Mouse (Mus musculus): ENCODE measurements around the gene Acnat2. TPM values are rescaled to one million over a fixed set of nuclear protein-coding genes. Genes with fewer than 3 reads are reported as not detected.
"Not testable (repeated sequence)": the region's sequence is repeated elsewhere in the genome, so short reads cannot be mapped to it uniquely, and the experiment has no call there.

Acnat2 gene
- polyA plus RNA-seq, 1 experiment from 2014 or later: not detected

DNA sequence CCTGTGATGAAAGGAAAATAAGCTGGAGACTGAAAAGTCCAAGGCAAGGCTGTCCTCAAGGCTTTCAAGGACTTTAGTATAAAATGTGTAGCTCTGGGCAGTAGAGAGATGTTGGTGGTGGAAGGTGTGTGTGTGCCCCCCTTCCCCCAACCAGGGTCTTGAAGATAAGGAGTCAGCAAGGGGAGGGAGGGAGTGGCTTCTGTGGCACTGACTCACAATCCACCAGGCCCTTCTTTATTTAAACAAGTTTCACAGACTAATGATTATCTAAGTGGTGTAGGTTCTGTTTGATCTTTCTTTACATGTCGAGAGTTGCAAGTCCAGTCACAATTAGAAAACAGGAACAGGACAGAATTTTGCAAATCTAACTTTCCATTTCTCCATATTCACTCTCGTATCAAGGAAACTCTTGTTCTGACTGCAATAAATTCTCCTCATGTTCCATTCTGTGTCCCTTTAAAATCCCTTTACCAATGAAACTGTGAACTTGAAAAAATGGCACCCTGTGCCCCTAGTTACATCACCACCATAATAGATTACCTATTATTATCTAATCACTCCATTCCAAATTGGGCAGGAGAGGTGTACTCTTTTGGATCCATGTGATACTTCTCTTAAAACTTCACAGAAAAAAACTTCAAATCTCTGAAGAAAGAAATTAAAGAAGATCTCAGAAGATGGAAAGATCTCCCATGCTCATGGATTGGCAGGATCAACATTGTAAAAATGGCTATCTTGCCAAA, 24.2 kb downstream of the Acnat2 start:
- H3K27me3 ChIP-seq (ENCODE audit: control insufficient read depth, insufficient read depth, low read length); H3K4me2 ChIP-seq (ENCODE audit: low read length); H3K9me3 ChIP-seq (ENCODE audit: control insufficient read depth, low read length); H3K27ac ChIP-seq (replicated peaks in 1 of 2; ENCODE audit: control insufficient read depth in 1 of 2, insufficient read depth in 1 of 2, low read depth in 2 of 2, low read length in 2 of 2); ATAC-seq (ENCODE audit: insufficient number of reproducible peaks, insufficient read depth, low FRiP score, low read depth); H3K4me3 ChIP-seq (ENCODE audit: control insufficient read depth in 1 of 2, insufficient read depth in 1 of 2, low read depth in 1 of 2, low read length in 2 of 2); H3K9ac ChIP-seq (ENCODE audit: low read length); H3K36me3 ChIP-seq (ENCODE audit: control insufficient read depth, insufficient read depth, low read length); H3K4me1 ChIP-seq (ENCODE audit: control insufficient read depth in 2 of 2, insufficient read depth in 2 of 2, low read length in 2 of 2): not testable (repeated sequence)
- 52% methylated on average over 1 of the region's 2 CpGs for WGBS

- not testable (repeated sequence) for ATAC-seq (ENCODE audit: insufficient number of reproducible peaks, insufficient read depth, low FRiP score, low read depth); H3K27me3 ChIP-seq (ENCODE audit: control insufficient read depth, insufficient read depth, low read length); H3K36me3 ChIP-seq (ENCODE audit: control insufficient read depth, insufficient read depth, low read length); H3K9ac ChIP-seq (ENCODE audit: low read length); H3K4me3 ChIP-seq (ENCODE audit: control insufficient read depth in 1 of 2, insufficient read depth in 1 of 2, low read depth in 1 of 2, low read length in 2 of 2); H3K4me2 ChIP-seq (ENCODE audit: low read length); H3K4me1 ChIP-seq (ENCODE audit: control insufficient read depth in 2 of 2, insufficient read depth in 2 of 2, low read length in 2 of 2); H3K27ac ChIP-seq (replicated peaks in 1 of 2; ENCODE audit: control insufficient read depth in 1 of 2, insufficient read depth in 1 of 2, low read depth in 2 of 2, low read length in 2 of 2)
- WGBS: 72% methylated on average over 3 of the region's 3 CpGs
- H3K9me3 ChIP-seq (ENCODE audit: control insufficient read depth, low read length): peaks cover 15% of the 10 kb centered on the region; the same call in 1 of the 2 replicates
Observed at GRCm38 (mm10) chr4:49368046-49368445, 39.9 kb downstream of the Acnat2 start.

GRCm38 (mm10) chr4:49357097-49357496, 50.9 kb downstream of the Acnat2 start:
- Histone ChIP-seq H3K9me3 (ENCODE audit: control insufficient read depth, low read length) (no peaks in the 10 kb centered on the region), H3K27me3 (ENCODE audit: control insufficient read depth, insufficient read depth, low read length) (no peaks in the 10 kb centered on the region), H3K27ac (replicated peaks in 1 of 2; ENCODE audit: control insufficient read depth in 1 of 2, insufficient read depth in 1 of 2, low read depth in 2 of 2, low read length in 2 of 2) (no peak overlapping the region), H3K4me3 (ENCODE audit: control insufficient read depth in 1 of 2, insufficient read depth in 1 of 2, low read depth in 1 of 2, low read length in 2 of 2) (no peak overlapping the region), H3K4me1 (ENCODE audit: control insufficient read depth in 2 of 2, insufficient read depth in 2 of 2, low read length in 2 of 2) (no peaks in the 10 kb centered on the region), H3K9ac (ENCODE audit: low read length) (no peak overlapping the region), H3K36me3 (ENCODE audit: control insufficient read depth, insufficient read depth, low read length) (no peaks in the 10 kb centered on the region), H3K4me2 (ENCODE audit: low read length) (no peak overlapping the region)
- no peak for ATAC-seq (ENCODE audit: insufficient number of reproducible peaks, insufficient read depth, low FRiP score, low read depth)
- 70% methylated on average over 2 of the region's 2 CpGs for WGBS

DNA sequence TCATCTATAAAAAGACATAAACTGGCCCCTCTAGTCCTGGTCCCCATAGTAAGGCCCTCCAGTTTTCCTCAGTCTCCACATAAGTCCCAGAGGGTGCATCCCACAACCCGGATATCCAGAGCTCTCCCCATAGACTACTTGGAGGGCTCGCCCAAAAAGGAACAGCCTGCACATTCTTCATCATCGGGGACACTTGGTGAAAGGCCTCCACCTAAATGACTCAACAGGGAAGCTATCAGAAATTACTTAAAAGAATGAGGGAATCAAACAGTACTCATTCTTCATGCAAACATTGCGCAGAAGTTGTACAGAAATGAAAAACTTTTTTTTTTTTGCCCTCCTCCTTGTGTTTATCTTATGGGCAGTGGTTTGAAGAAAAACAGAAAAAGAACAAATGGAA, 57.5 kb downstream of the Acnat2 start:
- Histone ChIP-seq H3K4me1 (ENCODE audit: control insufficient read depth in 2 of 2, insufficient read depth in 2 of 2, low read length in 2 of 2) (no peaks in the 10 kb centered on the region), H3K9ac (ENCODE audit: low read length) (no peak overlapping the region), H3K9me3 (ENCODE audit: control insufficient read depth, low read length) (no peaks in the 10 kb centered on the region), H3K36me3 (ENCODE audit: control insufficient read depth, insufficient read depth, low read length) (no peaks in the 10 kb centered on the region), H3K27ac (replicated peaks in 1 of 2; ENCODE audit: control insufficient read depth in 1 of 2, insufficient read depth in 1 of 2, low read depth in 2 of 2, low read length in 2 of 2) (no peak overlapping the region), H3K4me2 (ENCODE audit: low read length) (no peak overlapping the region), H3K27me3 (ENCODE audit: control insufficient read depth, insufficient read depth, low read length) (no peaks in the 10 kb centered on the region), H3K4me3 (ENCODE audit: control insufficient read depth in 1 of 2, insufficient read depth in 1 of 2, low read depth in 1 of 2, low read length in 2 of 2) (no peak overlapping the region)
- no peak for ATAC-seq (ENCODE audit: insufficient number of reproducible peaks, insufficient read depth, low FRiP score, low read depth)
- WGBS: 71% methylated on average over 4 of the region's 4 CpGs

DNA sequence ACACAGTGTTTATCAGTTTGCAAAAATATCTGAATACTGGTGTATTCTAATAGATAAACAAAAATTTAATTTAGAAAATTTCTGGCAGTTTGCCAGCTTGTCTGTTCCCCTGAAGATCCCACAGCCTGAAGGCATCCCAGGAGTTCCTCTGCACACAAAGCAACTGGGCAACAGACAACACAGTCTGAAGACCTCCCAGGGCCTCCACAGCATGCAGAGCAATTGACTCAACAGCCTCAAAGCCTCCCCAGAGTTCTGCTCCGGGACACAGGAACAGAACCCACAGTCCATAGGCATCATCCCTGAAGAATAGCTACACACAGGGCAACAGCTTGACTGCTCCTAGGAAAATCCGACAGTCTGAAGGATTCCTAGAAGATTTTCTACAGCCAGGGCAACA, 59.3 kb downstream of the Acnat2 start:
- no peak for ATAC-seq (ENCODE audit: insufficient number of reproducible peaks, insufficient read depth, low FRiP score, low read depth)
- 70% methylated on average over 2 of the region's 2 CpGs for WGBS
- no peak overlapping the region for H3K9ac ChIP-seq (ENCODE audit: low read length)

DNA sequence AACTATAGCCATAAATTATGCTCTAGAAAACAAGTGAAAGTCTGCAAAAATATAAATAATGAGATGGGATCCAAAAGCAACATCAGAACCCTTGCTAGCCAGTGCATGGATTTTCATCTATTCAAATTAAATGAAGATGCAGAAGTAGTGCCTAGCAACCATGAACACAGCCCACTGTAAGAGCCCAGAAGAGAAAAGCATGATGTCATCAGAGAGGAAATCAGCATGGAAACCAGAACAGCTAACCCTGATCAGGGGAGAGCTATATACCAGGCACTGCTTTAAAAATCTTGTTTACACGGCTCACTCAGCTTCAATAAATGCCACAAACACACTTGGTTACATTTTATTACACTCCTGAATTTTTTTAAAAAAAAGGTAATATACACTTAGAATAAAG, 60.0 kb downstream of the Acnat2 start:
- not testable (repeated sequence) for ATAC-seq (ENCODE audit: insufficient number of reproducible peaks, insufficient read depth, low FRiP score, low read depth); H3K4me1 ChIP-seq (ENCODE audit: control insufficient read depth in 2 of 2, insufficient read depth in 2 of 2, low read length in 2 of 2); H3K27me3 ChIP-seq (ENCODE audit: control insufficient read depth, insufficient read depth, low read length); H3K4me3 ChIP-seq (ENCODE audit: control insufficient read depth in 1 of 2, insufficient read depth in 1 of 2, low read depth in 1 of 2, low read length in 2 of 2); H3K9me3 ChIP-seq (ENCODE audit: control insufficient read depth, low read length); H3K36me3 ChIP-seq (ENCODE audit: control insufficient read depth, insufficient read depth, low read length); H3K9ac ChIP-seq (ENCODE audit: low read length); H3K27ac ChIP-seq (replicated peaks in 1 of 2; ENCODE audit: control insufficient read depth in 1 of 2, insufficient read depth in 1 of 2, low read depth in 2 of 2, low read length in 2 of 2); H3K4me2 ChIP-seq (ENCODE audit: low read length)
- 66% methylated on average over 1 of the region's 1 CpGs for WGBS

More for the DNA sequence above, 59.3 kb downstream of the Acnat2 start:
- H3K27ac ChIP-seq (replicated peaks in 1 of 2; ENCODE audit: control insufficient read depth in 1 of 2, insufficient read depth in 1 of 2, low read depth in 2 of 2, low read length in 2 of 2): no peak overlapping the region
- no peak overlapping the region for H3K4me2 ChIP-seq (ENCODE audit: low read length)
- H3K36me3 ChIP-seq (ENCODE audit: control insufficient read depth, insufficient read depth, low read length): no peaks in the 10 kb centered on the region
- H3K4me1 ChIP-seq (ENCODE audit: control insufficient read depth in 2 of 2, insufficient read depth in 2 of 2, low read length in 2 of 2): no peaks in the 10 kb centered on the region
- no peaks in the 10 kb centered on the region for H3K9me3 ChIP-seq (ENCODE audit: control insufficient read depth, low read length)
- no peaks in the 10 kb centered on the region for H3K27me3 ChIP-seq (ENCODE audit: control insufficient read depth, insufficient read depth, low read length)
- no peak overlapping the region for H3K4me3 ChIP-seq (ENCODE audit: control insufficient read depth in 1 of 2, insufficient read depth in 1 of 2, low read depth in 1 of 2, low read length in 2 of 2)

DNA sequence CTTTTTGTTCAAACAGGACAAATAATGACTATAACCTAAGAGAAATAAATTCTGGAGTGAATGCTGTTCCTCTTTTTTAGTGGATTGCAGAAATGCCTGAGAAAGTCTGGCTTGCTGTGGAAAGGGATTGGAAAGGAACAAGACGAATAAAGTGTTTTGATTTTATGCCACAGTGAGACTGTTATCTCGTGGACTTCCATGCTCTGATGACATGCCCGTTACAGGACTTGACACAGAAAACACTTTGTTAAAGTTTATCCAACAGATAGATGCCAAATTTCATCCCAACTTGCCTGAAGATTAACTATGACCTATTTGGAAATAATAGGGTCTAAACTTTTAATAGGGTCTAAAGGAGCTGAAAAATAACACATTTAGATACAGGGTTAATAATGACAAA, 67.9 kb downstream of the Acnat2 start:
- H3K9ac ChIP-seq (ENCODE audit: low read length); ATAC-seq (ENCODE audit: insufficient number of reproducible peaks, insufficient read depth, low FRiP score, low read depth); H3K27me3 ChIP-seq (ENCODE audit: control insufficient read depth, insufficient read depth, low read length); H3K27ac ChIP-seq (replicated peaks in 1 of 2; ENCODE audit: control insufficient read depth in 1 of 2, insufficient read depth in 1 of 2, low read depth in 2 of 2, low read length in 2 of 2); H3K4me3 ChIP-seq (ENCODE audit: control insufficient read depth in 1 of 2, insufficient read depth in 1 of 2, low read depth in 1 of 2, low read length in 2 of 2); H3K4me1 ChIP-seq (ENCODE audit: control insufficient read depth in 2 of 2, insufficient read depth in 2 of 2, low read length in 2 of 2); H3K36me3 ChIP-seq (ENCODE audit: control insufficient read depth, insufficient read depth, low read length); H3K4me2 ChIP-seq (ENCODE audit: low read length); H3K9me3 ChIP-seq (ENCODE audit: control insufficient read depth, low read length): not testable (repeated sequence)
- WGBS: 40% methylated on average over 3 of the region's 3 CpGs

- not testable (repeated sequence) for H3K4me1 ChIP-seq (ENCODE audit: control insufficient read depth in 2 of 2, insufficient read depth in 2 of 2, low read length in 2 of 2); H3K27ac ChIP-seq (replicated peaks in 1 of 2; ENCODE audit: control insufficient read depth in 1 of 2, insufficient read depth in 1 of 2, low read depth in 2 of 2, low read length in 2 of 2); H3K4me2 ChIP-seq (ENCODE audit: low read length); H3K4me3 ChIP-seq (ENCODE audit: control insufficient read depth in 1 of 2, insufficient read depth in 1 of 2, low read depth in 1 of 2, low read length in 2 of 2); H3K9me3 ChIP-seq (ENCODE audit: control insufficient read depth, low read length); H3K36me3 ChIP-seq (ENCODE audit: control insufficient read depth, insufficient read depth, low read length); H3K27me3 ChIP-seq (ENCODE audit: control insufficient read depth, insufficient read depth, low read length); ATAC-seq (ENCODE audit: insufficient number of reproducible peaks, insufficient read depth, low FRiP score, low read depth); H3K9ac ChIP-seq (ENCODE audit: low read length)
- WGBS: 70% methylated on average over 3 of the region's 4 CpGs
Observed at GRCm38 (mm10) chr4:49337949-49338348, 70.0 kb downstream of the Acnat2 start.
